Mouse (Mus musculus): ENCODE measurements around the gene Cib4.

GRCm38 (mm10) chr5:30494606-30495005, 51.0 kb downstream of the Cib4 start:
- TF ChIP-seq POLR2A (IDR thresholded peaks at IDR 0.05; ENCODE audit: extremely low read depth, insufficient read depth, low read length) (no peak), CTCF (IDR thresholded peaks at IDR 0.05; ENCODE audit: extremely low read depth, insufficient read depth, low read length) (no peak)
